Mouse (Mus musculus) C2C12 (cell line): ENCODE data around the gene Gh. TPM values are rescaled to one million over a fixed set of nuclear protein-coding genes. Genes with fewer than 3 reads are reported as not detected.
A peak's percentile ranks its signal among the peaks of the same experiment; 100 is the strongest.

ENCODE experiments used
- H3K27me3 ChIP-seq: one replicate; pipeline ENCODE4 v1.6.1; 2011; ENCODE audit not compliant: control insufficient read depth, insufficient read depth, insufficient read length
- H3K36me3 ChIP-seq: one replicate; pipeline ENCODE4 v1.6.1; 2011; ENCODE audit not compliant: control insufficient read depth, insufficient read depth
- H3K4me3 ChIP-seq: one replicate; pipeline ENCODE4 v1.5.1; 2011; ENCODE audit warnings: mild to moderate bottlenecking, control low read depth; ENCODE audit not compliant: poor library complexity, insufficient read depth, severe bottlenecking
- H3K79me2 ChIP-seq: one replicate; pipeline ENCODE4 v1.6.1; 2011; ENCODE audit not compliant: control insufficient read depth, insufficient read depth
- H3K79me3 ChIP-seq: one replicate; pipeline ENCODE4 v1.6.1; 2011; ENCODE audit warnings: low read depth, control low read depth
- H3ac ChIP-seq: one replicate; pipeline ENCODE3; 2011; ENCODE audit warnings: low read depth; ENCODE audit not compliant: control insufficient read depth, insufficient read length
- CEBPB ChIP-seq: IDR thresholded peaks from one replicate; pipeline ENCODE4 v1.6.1; 2011; ENCODE audit warnings: low read depth, mild to moderate bottlenecking, control low read depth, moderate library complexity
- CTCF ChIP-seq: IDR thresholded peaks from one replicate; pipeline ENCODE4 v1.5.1; 2011; ENCODE audit not compliant: control insufficient read depth, insufficient read depth, insufficient read length
- FOSL1 ChIP-seq: IDR thresholded peaks from one replicate; pipeline ENCODE4 v1.8.0; 2011; ENCODE audit warnings: mild to moderate bottlenecking, low read length; ENCODE audit not compliant: poor library complexity, insufficient read depth, severe bottlenecking
- MAX ChIP-seq: IDR thresholded peaks from one replicate; pipeline ENCODE4 v1.6.1; 2011; ENCODE audit warnings: mild to moderate bottlenecking, control low read depth
- MYOD1 ChIP-seq: IDR thresholded peaks from one replicate; pipeline ENCODE4 v1.6.1; 2011; ENCODE audit warnings: low read depth; ENCODE audit not compliant: control insufficient read depth, insufficient read length
- MYOG ChIP-seq: IDR thresholded peaks from one replicate; pipeline ENCODE4 v1.6.1; 2011; ENCODE audit not compliant: control insufficient read depth, insufficient read length; ENCODE audit errors: extremely low read depth
- USF1 ChIP-seq: IDR thresholded peaks from one replicate; pipeline ENCODE4 v1.6.1; 2011; ENCODE audit warnings: low read depth, mild to moderate bottlenecking, control low read depth, moderate library complexity
- polyA plus RNA-seq: library from polyadenylated mRNA; unstranded; fragments of >200 nt; fragmentation: generic; extraction: Trizol; gene quantifications from one replicate; pipeline ENCODE4 v1.2.1, GENCODE M21; 2012; ENCODE audit warnings: missing spikeins

The Gh gene
- polyA plus RNA-seq, 1 experiment: not detected

DNA sequence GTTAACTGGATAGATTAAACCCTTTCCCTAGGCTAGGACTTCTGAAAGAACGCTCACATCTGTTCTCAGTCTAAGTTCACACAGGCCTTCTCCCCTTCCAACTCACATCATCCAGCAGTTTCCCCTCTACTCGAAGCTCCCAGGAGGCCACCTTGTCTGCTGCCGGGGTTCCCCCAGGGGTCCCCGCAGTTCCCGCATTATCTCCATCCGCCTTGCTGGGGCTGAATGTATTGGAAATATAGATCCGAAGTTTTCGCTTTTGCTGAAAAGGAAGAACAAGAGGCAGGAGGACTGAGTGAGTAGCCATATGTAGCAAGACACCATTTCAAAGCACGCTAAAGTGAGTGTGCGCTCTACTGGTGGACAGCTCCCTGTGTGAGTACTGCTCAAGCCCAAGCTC, 35.2 kb downstream of the Gh start:
- Histone ChIP-seq H3K4me3 (no peak overlapping the region), H3ac (no peak overlapping the region), H3K79me2 (peaks cover 45% of the 10 kb centered on the region), H3K27me3 (no peaks in the 10 kb centered on the region), H3K36me3 (peaks cover 63% of the 10 kb centered on the region), H3K79me3 (peaks cover 26% of the 10 kb centered on the region)
- TF ChIP-seq USF1: no peak
- no peak for TF ChIP-seq MYOG
- no peak for TF ChIP-seq CEBPB
- TF ChIP-seq FOSL1: no peak

DNA sequence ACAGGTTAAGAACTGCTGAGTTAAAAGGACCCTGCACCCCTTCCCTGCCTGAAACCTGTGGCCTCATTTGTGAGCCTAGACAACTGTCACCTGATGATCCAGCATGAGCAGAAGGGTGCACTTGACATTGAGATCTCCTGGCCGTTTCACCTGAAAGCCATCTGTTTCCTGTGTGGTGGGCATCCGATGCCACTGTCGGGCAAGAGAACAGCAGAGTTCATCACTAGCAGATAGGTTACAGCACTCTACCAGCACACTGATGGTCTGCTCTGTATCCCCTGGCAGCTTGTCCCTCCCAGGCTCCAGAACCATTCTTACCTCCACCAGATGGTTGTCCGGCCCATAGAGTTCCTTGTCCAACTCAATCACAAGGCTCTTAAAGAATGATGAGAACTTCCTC, 36.1 kb downstream of the Gh start:
- Histone ChIP-seq H3K4me3 (no peak overlapping the region), H3K36me3 (peaks cover 72% of the 10 kb centered on the region), H3ac (no peak overlapping the region), H3K27me3 (no peaks in the 10 kb centered on the region), H3K79me2 (peaks cover 45% of the 10 kb centered on the region), H3K79me3 (peaks cover 24% of the 10 kb centered on the region)
- TF ChIP-seq FOSL1: no peak

DNA sequence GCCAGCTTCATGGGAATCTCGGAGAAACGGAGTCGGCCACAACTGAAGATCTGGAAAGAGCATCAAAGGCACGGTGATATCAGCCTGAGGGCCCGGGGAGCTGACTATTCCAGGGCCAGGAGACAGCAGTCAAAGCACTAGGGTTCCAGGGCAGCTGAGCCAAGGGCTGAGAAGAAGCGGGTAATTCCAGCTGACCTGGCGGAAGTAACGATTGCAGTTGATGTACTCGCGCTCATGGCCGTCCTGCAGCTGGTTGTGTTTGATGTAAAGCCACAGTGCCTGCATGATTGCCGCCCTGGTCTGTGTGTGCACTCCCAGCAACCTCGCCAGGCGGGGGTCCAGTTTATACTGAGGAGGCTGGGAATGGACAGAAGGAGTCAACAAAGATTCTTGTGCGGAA, 36.7 kb downstream of the Gh start:
- TF ChIP-seq MAX (no peak), MYOD1 (no peak), FOSL1 (no peak), CTCF (no peak), USF1 (no peak)
- peaks cover 23% of the 10 kb centered on the region for H3K79me3 ChIP-seq
- no peaks in the 10 kb centered on the region for H3K27me3 ChIP-seq
- H3K4me3 ChIP-seq: no peak overlapping the region
- no peak overlapping the region for H3ac ChIP-seq
- peaks cover 45% of the 10 kb centered on the region for H3K79me2 ChIP-seq
- H3K36me3 ChIP-seq: peaks cover 74% of the 10 kb centered on the region

DNA sequence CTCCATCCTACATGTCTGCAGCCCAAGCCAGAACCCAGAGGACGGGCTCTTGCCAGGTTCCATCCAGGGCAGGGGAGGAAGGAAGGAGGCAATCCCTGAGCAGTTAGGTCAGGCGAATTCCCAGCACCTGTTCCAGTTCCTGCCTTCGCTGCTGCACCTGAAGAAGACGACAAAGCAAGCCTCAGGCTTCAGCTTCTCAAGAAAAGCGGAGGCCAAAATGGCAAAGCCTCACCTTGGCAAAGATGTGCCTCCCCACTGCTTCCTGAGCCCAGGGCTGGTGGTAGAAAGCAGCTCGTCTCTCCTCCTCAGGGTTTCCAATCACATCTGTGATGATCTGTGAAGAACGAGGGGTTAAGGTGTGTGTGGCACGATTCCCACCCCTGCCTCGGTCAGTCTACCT, 37.7 kb downstream of the Gh start:
- Histone ChIP-seq H3K4me3 (no peak overlapping the region), H3K27me3 (no peaks in the 10 kb centered on the region), H3K79me3 (peaks cover 24% of the 10 kb centered on the region), H3ac (no peak overlapping the region), H3K79me2 (peaks cover 42% of the 10 kb centered on the region), H3K36me3 (peaks cover 80% of the 10 kb centered on the region)
- TF ChIP-seq MYOG (no peak), MYOD1 (no peak), FOSL1 (no peak), CTCF (no peak), MAX (no peak), USF1 (no peak), CEBPB (no peak)

DNA sequence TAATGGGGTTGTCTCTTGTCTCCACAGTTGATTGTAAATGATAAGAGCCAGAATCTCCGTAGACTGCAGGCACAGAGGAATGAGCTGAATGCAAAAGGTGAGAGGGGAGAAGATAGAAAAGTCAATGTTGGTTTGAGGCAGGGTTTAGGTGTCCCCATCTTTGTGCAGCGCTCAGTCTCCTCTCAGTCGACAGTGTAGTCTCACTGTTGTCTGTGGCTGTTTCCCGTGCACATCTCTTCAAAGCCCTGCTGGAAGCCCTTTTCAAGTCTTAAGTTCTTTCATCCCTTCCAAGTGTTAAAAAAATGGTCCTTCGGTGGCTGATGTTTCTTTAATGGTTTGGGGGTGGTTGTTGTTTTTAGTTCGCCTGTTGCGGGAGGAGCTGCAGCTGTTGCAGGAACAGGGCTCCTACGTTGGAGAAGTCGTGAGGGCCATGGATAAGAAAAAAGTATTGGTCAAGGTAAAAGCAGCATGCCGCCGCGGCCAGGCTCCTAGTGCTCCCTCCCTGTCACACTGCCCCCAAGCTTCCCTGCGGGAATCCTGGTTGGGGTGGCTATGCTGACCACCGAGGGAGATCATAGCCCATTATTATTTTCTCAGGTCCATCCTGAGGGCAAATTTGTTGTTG, 40.7 kb downstream of the Gh start:
- TF ChIP-seq CTCF (no peak), MAX (no peak), USF1 (no peak), FOSL1 (no peak), MYOG (no peak), MYOD1 (no peak), CEBPB (no peak)
- peaks cover 45% of the 10 kb centered on the region for H3K79me3 ChIP-seq

DNA sequence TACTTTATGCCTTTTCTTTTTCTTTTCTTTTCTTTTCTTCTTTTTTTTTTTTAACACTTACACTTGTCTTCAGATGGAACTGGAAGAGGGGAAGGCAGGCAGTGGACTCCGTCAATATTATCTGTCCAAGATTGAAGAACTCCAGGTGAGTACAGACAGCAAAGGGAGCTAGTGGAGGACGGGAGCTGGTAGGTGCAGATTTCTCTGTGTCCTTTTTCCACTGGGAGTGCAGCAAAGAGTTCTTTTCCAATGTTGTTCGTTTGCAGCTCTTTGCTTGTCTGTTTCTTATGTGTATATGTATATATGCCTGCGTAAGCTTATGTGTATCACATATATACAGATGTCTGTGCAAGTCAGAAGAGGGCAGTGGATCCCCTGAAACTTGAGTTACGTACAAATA, 44.9 kb downstream of the Gh start:
- TF ChIP-seq CTCF (no peak), MYOG (no peak), FOSL1 (no peak), CEBPB (no peak), USF1 (no peak), MAX (no peak)
- Histone ChIP-seq H3K79me2 (peaks cover 93% of the 10 kb centered on the region), H3K36me3 (peaks cover 68% of the 10 kb centered on the region), H3K79me3 (peaks cover 67% of the 10 kb centered on the region), H3K4me3 (peak overlapping the region; percentile 78), H3K27me3 (no peaks in the 10 kb centered on the region), H3ac (peak overlapping the region; percentile 34)

More for the DNA sequence above, 40.7 kb downstream of the Gh start:
- H3K36me3 ChIP-seq: peaks cover 81% of the 10 kb centered on the region
- no peak overlapping the region for H3K4me3 ChIP-seq
- peaks cover 56% of the 10 kb centered on the region for H3K79me2 ChIP-seq
- no peak overlapping the region for H3ac ChIP-seq
- no peaks in the 10 kb centered on the region for H3K27me3 ChIP-seq
